Mouse (Mus musculus) urinary bladder, adult 18-20 months (tissue): ENCODE measurements around the gene Tsen34.
"Not testable (repeated sequence)": the region's sequence is repeated elsewhere in the genome, so short reads cannot be mapped to it uniquely, and the experiment has no call there.

ENCODE experiments used
- DNase-seq, 2 experiments: peaks; one replicate each; pipeline ENCODE4 v3.0.0; 2022; ENCODE audit warnings: low spot score in 2 of 2, mixed read lengths in 2 of 2

Tsen34 gene

DNA sequence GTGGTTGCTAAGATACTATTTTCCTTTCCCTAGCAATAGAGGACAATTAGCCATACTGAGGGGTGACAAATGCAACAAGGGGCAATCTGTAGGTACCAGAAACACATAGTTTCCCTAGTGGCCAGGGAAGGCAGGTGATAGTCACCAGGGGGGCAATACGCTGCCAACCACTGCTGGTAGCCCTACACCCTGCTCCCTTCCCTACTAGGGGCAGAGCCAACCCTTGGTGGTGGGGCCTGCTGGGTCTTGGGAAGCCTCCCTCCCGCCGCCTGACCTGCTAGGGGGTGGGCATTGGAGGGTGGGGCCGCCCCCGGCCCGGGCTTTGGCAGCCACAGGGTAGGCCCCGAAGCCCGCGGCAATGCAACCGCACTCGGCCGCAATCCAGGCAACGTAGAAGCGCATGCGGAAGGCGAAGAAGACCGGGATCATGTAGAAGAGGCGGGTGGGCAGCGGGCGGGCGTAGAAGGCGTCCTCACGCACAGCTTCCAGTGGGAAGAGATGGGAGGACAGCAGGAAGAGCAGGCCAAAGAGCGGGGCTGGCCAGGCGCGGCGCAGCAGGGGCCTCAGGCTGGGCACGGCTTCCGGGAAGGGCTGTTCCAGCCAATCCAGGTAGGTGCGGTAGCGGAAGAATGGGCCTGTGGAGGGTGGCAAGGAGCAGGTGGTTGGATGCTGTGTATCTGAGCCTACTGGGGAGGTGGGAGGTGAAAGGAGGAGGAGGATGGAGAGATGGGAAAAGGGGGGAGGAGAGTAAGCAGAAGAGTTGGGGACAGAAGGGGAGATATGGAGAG lies 7.1 kb upstream of the Tsen34 start:
- no peak for DNase-seq

DNA sequence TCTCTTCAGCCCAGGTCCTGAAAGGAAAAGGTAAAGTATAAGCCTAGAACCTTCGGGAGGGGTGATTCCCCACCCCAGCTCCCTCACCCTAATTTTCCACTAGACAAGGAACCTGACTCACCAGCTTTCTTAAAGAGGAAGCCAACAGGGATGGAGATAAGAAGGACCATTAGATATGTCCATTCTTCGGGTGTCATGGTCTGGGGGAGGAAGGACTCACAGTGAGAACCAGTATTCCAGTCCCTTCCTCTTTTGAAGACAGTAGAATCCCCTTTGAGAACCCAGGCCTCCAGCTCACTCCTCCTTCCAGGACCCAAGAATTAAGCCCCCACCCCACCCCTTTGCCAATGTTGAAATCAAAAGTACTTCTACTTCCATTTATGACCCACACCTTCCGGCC lies 744 bp upstream of the Tsen34 start:
- no peak for DNase-seq

DNA sequence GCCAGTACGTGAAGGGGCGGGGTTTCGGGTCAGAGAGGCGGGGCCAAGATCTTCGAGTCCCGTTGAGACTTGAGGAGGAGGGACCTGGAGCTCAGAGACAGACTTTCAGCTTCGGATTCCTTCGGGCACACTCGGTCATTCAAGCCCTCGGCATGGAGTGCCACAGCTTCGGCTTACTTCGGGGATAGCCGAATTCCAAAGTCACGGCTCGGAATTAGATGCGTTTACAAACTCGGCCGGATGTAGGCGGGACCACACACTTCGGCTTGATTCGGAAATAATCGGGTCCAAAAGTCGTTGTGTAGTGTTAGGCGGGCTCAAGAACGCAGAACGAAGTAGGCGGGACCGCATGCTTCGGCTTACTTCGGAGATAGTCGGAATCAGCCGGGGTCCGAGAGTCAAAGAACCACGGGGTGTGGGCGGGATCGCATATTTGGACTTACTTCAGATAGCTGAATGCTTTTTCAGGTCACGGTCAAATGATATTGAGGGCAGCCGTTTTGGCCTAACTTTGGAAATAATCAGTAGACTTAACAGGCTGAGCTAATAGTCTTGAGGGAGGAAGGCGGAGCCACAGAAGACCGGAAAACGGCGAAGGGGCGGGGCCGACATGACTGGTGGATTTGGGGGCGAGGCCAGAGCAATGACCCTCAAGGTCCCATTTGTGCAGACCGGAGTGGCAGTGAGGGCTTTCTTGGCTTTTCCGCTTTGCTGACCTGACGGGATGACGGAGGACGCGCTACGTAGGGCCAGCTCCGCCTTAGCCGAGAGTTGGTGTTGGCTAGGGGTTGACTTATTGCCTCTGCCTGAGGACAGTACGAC lies 535 bp downstream of the Tsen34 start, which contains the start of gene Mboat7:
Gene Mboat7 (minus strand): TSS at position 537 of the 822 bp plus-strand sequence.
- DNase-seq, result peak; percentile 94 to 97

DNA sequence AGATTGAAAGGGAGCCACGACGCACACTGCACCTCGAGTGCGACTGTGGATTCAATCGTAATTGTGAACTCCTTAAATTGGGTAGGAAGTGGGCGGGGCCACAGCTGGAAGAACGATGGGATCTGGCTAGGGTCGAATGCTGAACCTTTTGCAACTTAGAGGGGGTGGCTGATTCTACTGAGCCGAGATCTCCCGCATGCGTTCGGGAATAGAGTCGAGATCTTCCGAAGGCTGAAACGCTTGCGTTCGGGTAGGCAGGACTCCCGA lies 1.1 kb downstream of the Tsen34 start:
- DNase-seq, result no peak

DNA sequence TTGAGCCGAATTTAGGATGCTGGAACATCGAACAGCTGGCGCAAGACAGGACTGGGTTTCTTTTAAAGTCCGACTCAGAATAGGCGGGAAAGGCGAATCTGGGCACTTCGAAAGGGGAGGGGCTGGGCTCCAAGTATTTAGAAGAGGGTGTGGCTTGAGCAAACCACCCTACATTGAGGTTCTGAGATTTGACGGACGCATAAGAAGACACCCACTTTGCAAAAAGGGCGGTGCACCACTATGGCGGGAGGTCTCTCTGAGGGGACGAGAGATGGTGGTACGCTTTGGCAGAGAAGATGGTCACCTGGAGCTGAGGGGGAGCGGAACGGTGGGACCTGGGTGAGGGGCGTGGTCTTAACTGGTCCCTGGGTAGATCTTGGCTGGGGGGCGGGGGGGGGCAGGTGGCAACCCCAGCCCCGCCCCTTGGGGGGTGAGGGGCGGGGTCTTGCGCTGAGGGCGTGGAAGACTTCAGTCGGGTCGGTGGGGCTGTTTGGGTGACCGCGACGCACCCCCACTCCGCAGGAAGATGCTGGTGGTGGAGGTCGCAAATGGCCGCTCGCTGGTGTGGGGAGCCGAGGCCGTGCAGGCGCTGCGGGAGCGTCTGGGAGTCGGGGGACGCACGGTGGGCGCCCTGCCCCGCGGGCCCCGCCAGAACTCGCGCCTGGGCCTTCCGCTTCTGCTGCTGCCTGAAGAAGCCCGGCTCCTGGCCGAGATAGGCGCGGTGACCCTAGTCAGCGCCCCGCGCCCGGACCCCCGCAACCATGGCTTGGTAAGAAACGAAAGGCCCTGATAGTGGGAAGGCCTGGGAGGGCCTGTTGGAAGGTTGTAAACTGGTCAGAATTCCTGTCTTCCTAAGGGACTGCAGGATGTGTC lies 1.6 kb downstream of the Tsen34 start:
- DNase-seq, result peak; percentile 53 to 73

DNA sequence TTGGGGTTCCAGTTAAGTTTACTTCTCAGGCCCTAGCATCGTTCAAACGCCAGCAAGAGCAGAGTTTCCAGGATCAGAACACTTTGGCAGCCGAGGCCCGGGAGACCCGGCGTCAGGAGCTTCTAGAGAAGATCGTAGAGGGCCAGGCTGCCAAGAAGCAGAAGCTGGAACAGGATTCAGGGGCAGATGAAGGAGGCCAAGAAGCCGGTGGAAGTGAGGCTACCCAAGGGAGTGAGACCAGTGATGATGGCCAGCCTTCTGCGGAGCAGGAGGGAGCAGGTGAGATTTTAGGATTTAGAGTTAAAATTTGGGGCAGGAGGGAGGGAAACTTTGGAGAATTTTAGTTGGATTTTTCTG lies 2.3 kb downstream of the Tsen34 start:
- DNase-seq, result not testable (repeated sequence)

DNA sequence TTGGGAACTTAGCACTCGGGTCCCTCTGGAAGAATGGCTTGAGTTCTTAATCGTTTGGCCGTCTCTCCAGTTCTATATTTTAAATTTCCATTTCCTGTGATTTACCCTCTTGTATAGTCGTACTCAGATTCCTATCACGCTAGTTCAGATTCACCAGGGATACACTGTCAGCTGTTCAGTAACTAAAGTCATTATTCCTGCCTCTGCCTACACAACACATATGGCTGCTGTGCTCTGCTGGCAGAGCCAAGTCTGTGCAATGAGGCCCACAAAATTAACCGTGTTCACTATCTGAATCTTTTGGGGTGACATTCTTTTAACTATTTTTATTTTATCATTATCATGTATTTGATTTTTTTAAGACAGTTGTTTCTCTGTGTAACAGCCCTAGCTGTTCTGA lies 5.8 kb downstream of the Tsen34 start:
- DNase-seq, result no peak

DNA sequence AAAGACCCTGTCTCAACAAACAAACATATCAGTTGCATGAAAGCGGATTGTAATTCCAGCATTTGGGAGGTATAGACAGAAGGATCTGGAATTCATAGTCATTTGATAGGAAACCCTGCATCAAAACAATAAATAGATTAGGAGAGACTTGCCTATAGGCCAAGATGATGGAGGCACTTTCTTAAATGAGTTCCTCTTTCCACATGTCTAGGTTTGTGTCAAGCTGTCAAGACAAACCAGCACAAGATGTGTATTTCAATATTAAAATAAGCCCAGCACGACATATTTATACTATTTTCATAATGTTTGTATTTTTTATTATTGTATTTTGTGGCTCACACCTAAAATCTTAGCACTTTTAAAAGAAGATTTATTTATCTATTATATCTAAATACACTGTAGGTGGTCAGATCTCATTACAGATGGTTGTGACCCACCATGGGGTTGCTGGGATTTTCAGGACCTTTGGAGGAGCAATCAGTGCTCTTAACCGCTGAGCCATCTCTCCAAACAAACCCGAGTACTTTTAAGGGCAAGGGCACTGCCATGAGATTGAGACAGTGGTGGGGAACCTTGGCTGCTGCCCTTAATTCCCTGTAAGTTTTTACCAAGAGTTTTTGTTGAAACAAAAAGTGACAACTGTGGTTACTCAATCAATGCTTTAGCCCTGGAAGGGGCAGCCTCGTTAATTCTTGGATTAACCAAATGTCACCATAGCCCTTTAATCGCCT lies 10.7 kb downstream of the Tsen34 start:
- no peak for DNase-seq

DNA sequence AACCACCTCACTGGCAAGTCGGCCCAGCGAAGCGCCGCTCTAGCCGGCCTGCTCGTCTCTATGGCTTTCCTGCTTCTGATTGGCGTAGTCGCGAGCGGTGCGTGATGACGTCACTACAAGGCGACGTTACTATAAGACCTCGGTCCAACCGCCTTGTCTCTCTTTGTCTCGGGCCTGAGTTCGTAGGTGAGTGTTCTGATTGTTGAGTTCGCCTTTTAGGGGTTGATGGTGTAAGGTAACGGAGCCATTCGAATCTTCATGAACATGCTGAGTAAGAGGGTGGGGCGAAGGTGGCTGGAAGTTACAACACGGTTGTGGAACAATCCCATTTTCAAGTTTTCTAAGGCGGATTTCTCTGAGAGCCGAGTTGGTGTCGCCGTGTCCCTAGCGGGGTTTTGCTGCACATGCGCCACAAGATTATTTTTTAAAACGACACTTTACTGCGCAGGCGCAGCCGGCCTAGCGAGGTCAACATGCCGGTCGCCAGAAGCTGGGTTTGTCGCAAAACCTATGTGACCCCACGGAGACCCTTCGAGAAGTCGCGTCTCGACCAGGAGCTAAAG lies 11.3 kb downstream of the Tsen34 start, which contains the start of gene Rps9:
Gene Rps9 (plus strand): TSS at position 115 of the 563 bp plus-strand sequence.
- DNase-seq, result peak; percentile 86 to 93

DNA sequence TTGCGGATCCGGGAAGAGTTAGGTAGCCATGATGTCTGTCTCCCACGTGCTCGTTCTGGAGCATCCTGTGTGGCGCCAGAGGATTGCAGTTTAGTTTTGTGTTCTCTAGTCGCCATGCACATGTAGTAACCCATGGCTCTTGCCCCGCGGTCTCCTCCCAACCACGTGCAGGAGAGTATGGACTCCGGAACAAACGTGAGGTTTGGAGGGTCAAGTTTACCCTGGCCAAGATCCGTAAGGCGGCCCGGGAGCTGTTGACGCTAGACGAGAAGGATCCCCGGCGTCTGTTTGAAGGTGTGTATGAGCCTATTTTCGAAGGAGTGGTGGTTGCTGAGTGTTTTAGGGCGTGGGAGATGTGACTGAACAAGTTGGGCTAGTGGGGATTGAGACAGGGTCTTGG lies 11.8 kb downstream of the Tsen34 start:
- DNase-seq, result no peak

DNA sequence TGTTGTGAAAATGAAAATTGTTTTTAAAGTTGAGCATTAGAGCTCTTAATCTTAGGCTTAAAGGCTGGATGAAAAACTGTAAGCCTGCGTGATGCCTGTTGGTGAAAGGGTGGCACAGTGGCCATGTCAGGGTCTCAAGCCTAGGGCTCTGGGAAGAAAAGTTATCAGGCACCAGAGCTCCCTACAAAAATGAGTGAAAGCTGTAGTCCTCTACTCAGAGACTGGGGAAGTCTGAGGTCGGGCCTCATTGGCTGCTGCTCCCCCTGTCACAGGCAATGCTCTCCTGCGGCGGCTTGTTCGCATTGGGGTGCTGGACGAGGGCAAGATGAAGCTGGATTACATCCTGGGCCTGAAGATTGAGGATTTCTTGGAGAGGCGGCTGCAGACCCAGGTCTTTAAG lies 12.8 kb downstream of the Tsen34 start:
- not testable (repeated sequence) for DNase-seq

DNA sequence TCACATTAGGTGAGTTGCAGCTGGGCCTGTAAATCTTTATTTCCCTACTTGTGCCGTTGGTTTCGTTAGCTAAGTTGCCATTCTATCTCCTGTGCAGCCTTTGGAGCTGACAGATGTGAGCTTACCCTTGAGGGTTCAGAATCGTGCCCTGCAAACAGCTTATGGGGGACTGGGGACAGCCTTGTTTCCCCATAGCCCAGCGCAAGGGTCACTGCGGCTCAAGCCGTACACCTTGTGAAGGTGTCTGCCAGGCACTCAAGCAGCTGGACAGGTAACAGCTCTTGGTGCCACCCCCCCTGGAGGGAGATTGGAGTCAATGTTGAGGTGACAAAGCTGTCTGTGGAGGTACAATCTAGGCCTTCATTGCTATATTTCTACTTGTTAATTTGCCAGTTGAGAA lies 13.2 kb downstream of the Tsen34 start:
- DNase-seq, result no peak

DNA sequence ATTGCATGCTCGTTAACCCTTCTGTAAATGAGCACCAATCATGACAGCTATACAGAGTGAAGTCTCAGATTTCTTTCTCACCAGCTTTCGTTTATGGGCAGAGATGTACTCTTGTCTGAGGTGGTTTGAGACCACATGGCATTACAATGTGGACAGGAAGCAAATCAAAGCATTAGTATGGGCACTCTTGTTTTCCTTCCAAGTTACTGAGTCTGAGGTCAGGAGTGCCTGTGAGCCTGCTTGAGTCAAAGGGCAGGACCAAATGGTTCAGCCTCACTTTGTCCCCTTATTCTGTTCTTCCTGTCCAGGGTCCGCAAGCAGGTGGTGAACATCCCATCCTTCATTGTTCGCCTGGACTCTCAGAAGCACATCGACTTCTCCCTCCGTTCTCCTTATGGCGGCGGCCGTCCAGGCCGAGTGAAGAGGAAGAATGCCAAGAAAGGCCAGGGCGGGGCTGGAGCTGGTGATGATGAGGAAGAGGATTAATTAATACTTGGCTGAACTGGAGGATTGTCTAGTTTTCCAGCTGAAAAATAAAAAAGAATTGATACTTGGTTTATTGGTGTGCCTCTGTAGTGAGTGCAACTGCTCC lies 13.8 kb downstream of the Tsen34 start:
- no peak for DNase-seq

DNA sequence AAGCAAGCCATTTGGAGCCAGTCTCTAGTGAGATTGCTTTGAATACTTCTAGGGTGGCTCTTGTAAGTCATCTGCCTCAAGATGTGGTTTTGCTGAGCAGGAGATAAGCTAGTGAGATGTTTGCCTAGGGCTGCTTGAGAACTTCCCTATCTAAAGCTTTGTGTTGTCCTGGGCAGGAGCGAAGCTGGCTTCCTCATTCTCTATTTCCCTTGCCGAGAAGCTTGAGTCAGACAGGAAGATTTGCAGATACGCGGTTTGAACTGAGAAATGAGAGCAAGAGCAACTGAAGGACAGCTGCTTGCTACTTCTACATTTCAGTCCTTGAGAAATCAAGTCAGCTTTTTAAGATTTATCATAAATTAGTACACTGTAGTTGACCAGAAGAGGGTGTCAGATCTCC lies 14.4 kb downstream of the Tsen34 start:
- DNase-seq, result peak in 1 of 2 experiments; percentile 10

DNA sequence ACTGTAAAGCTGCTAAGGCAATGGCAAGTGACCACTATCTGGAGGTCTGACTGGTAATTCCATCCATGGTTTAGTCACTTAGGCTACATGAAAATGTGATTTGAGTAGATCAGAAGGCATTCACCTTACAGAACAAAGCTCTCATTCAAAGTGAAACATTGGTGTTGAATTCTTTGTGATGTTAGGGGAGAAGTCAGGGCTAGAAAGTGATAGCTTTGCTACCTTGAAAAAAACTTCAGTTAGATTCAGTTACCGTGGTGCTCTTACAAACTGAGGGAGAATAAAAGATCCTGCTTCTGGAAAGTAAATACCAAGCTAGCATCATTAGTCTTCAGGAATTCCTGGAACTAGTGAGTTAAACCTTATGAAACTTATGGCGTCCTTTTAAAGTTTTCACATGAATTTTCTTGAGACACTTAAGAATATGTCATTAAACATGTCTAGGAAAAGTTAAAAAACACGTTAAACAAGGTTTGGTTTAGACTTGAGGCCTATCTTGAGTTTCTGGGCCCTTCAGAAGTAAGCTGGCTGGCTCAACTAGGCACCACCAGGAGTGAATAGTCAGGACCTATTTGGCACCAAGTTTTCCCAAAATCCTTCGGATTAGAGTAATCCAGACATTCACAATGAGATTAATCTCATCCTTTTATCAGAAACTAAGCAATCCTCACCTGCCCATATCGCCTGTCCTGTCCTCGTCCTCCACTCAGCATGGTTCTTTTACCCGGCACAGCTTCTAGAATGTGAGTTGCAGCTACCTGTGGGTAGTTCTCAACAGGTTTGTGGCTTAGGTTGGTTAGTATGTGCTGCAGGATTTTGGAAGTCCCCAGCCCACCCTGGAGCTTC lies 15.1 kb downstream of the Tsen34 start:
- DNase-seq, result no peak

DNA sequence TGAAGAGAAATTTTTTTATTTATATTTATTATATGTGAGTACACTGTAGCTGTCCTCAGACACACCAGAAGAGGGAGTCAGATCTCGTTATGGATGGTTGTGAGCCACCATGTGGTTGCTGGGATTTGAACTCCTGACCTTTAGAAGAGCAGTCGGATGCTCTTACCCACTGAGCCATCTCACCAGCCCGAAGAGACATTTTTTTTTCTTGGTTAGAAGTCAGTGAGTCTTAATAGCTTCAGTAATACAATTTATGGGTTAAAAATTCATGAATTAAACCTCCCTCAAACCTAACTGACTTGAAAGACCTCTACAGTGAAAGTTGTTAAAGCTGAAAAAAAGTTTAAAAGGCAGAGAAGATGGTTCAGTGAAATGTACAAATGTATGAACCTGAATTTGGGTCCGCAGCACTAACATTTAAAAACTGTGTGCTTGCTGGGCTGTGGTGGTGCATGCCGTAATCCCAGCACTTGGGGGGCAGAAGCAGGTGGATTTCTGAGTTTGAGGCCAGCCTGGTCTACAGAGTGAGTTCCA lies 15.9 kb downstream of the Tsen34 start:
- DNase-seq, result not testable (repeated sequence)

DNA sequence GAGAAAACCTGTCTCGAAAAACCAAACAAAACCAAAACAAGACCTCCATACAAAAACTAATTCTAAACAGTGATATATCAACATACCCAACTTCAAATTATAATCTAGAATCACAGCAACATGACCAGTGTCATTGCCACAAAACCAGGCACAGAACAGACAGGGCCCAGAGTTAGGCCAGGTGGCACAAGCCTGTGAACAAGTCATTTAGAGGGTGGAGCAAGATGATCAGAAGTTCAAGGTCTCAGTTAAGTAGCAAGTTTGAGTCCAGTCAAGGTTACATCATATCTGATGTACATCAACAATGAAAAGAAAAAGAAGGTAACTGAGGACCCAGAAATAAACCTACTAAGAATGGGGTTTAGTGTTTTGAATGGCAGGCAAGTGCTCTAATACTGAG lies 16.3 kb downstream of the Tsen34 start:
- DNase-seq, result no peak

DNA sequence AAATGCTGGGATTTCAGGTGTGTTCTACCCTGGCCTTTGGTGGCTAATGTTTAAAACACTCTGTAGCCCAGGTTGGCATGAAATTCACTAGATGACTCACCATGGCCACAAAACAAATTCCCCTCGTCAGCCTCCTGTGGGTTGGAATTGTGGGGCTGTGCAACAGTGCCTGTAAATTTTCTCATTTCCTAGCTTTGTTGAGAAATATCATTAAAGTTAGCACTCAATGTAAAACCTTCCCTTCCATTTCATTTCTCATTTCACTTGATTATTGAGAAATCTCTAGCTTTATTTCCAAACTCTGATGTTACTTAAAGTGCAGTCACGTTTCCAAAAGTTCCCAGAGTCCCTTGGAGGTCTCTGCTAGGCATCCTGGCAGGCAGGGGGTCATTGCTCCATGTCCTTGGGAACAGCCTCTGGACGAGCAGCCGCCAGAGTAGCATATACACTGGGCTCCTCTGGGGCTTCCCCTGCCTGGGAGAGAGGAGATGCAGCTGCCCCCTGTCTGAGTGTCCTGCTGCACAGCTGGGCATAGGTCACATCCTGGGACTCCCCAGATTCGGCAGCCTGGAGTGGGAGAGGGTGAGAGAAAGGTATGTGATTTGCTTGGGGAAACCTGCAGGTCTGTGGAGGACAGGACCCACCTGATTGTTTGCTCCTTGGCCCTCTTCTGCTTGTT lies 19.7 kb downstream of the Tsen34 start:
- DNase-seq, result no peak

DNA sequence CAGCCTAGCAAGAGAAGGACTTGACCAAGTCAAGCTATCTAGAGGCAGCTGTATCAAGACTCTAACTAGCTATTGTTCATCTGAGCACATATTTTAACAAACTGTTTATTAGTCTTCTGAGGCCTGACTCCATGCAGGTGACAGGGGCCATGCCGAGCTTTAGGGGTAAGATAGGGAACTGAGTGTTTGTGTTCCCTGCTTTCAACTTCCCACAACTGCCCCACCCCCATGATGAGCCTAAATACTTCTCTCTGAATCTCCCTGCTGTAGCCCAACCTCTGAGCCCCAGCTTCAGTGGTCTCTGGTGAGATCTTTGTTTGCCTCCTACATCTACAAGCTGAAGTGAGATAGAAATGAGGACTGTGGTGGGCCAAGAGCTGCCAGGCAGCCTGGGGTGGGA lies 22.6 kb downstream of the Tsen34 start:
- no peak for DNase-seq
